Comparison of ENCODE assay signal across 8 mouse cellular contexts in genomic region chr17:42315669-42316611, GRCm38 (mm10). TPM values are rescaled to one million over a fixed set of nuclear protein-coding genes. Genes with fewer than 3 reads are reported as not detected.
DNase-seq lines count a peak whose midpoint lies in the region; ATAC-seq and TF ChIP-seq lines count a peak whose summit lies in the region.

Gene Ptchd4 (plus strand): TSS chr17:42315947.

- TF ChIP-seq POLR2A in testis, adult 2 months (IDR thresholded peaks at IDR 0.05; ENCODE audit: control insufficient read depth, low read depth, low read length): no peak

- H3K4me1 ChIP-seq in hindbrain, embryonic 11.5 days (replicated peaks; ENCODE audit: control insufficient read depth, insufficient read depth, low read length): no peaks in the 10 kb centered on the region
- H3K4me1 ChIP-seq in midbrain, embryonic 16.5 days (ENCODE audit: control insufficient read depth, insufficient read depth, low read length): peaks cover 8% of the 10 kb centered on the region; the same call in 1 of the 2 replicates
- H3K4me1 ChIP-seq in testis, adult 2 months (ENCODE audit: control insufficient read depth, insufficient read depth, low read length): peaks cover 2% of the 10 kb centered on the region; the same call in 1 of the 2 replicates

- peak; percentile 26; the same call in 1 of the 2 replicates for TF ChIP-seq CTCF in gastrocnemius, adult 2 months (IDR thresholded peaks at IDR 0.05)
- TF ChIP-seq CTCF in testis, adult 2 months (IDR thresholded peaks at IDR 0.05; ENCODE audit: control insufficient read depth, insufficient read depth, insufficient replicate concordance, low read depth, low read length): no peak

- no peak within 1 kb of the TSS for H3K27ac ChIP-seq in gastrocnemius, adult 2 months
- no peak within 1 kb of the TSS; the same call in 1 of the 2 replicates for H3K27ac ChIP-seq in hindbrain, embryonic 11.5 days (ENCODE audit: low read depth, low read length)
- peak within 1 kb of the TSS; percentile 83 for H3K27ac ChIP-seq in midbrain, embryonic 16.5 days (ENCODE audit: low read length)
- no peak within 1 kb of the TSS for H3K27ac ChIP-seq in testis, adult 2 months (ENCODE audit: control insufficient read depth, insufficient read depth, low read depth, low read length)

- no peaks in the 10 kb centered on the region for H3K36me3 ChIP-seq in hindbrain, embryonic 11.5 days (ENCODE audit: control insufficient read depth, insufficient read depth, low read length)
- H3K36me3 ChIP-seq in midbrain, embryonic 16.5 days (ENCODE audit: control insufficient read depth, insufficient read depth, low read length): no peaks in the 10 kb centered on the region
- no peaks in the 10 kb centered on the region for H3K36me3 ChIP-seq in testis, adult 2 months (ENCODE audit: control insufficient read depth, insufficient read depth, low read length)

- intact Hi-C loops in gastrocnemius, adult 2 months (cut with DNase I): no loop called here
- intact Hi-C loops in left cerebral cortex, postnatal 25 days (cut with DNase I): loop anchor here (10.0 kb wide), 3 partner anchors 149 to 811 kb away; no protein-coding TSS in a partner anchor

- ATAC-seq in hindbrain, embryonic 11.5 days (ENCODE audit: low FRiP score): peak; percentile 86
- peak; percentile 91 for ATAC-seq in midbrain, embryonic 16.5 days

- peak within 1 kb of the TSS; percentile 61 for H3K9ac ChIP-seq in hindbrain, embryonic 11.5 days (ENCODE audit: low read depth, low read length)
- peak within 1 kb of the TSS; percentile 84 for H3K9ac ChIP-seq in midbrain, embryonic 16.5 days (ENCODE audit: low read depth, low read length)

- H3K9me3 ChIP-seq in hindbrain, embryonic 11.5 days (ENCODE audit: control insufficient read depth, low read length): no peaks in the 10 kb centered on the region
- H3K9me3 ChIP-seq in midbrain, embryonic 16.5 days (replicated peaks; ENCODE audit: control insufficient read depth, low read length, poor library complexity, severe bottlenecking): no peaks in the 10 kb centered on the region

- 2% methylated on average over 45 of the region's 56 CpGs for WGBS in hindbrain, embryonic 11.5 days
- WGBS in midbrain, embryonic 16.5 days: under 1% methylated on average over 46 of the region's 56 CpGs

- peak; percentile 27 for DNase-seq in gastrocnemius, adult 2 months
- no peak for DNase-seq in gastrocnemius, postnatal 25 days
- DNase-seq in brain, adult 2 months (ENCODE audit: low read depth, low spot score): peak; percentile 80
- DNase-seq in fibroblast of lung, adult 2 months (ENCODE audit: low read depth): peak; percentile 46
- peak; percentile 58 for DNase-seq in hindbrain, embryonic 11.5 days (ENCODE audit: low spot score)
- DNase-seq in left cerebral cortex, postnatal 25 days (ENCODE audit: low spot score in 2 of 2): peak; percentile 57 to 69

- peak within 1 kb of the TSS; percentile 74 for H3K4me3 ChIP-seq in gastrocnemius, adult 2 months
- peak within 1 kb of the TSS; percentile 46 for H3K4me3 ChIP-seq in hindbrain, embryonic 11.5 days (ENCODE audit: low read depth, low read length)
- peak within 1 kb of the TSS; percentile 78 for H3K4me3 ChIP-seq in midbrain, embryonic 16.5 days (ENCODE audit: low read depth, low read length)
- H3K4me3 ChIP-seq in testis, adult 2 months (ENCODE audit: control insufficient read depth, low read depth, low read length): peak within 1 kb of the TSS; percentile 68

- H3K27me3 ChIP-seq in hindbrain, embryonic 11.5 days (ENCODE audit: control insufficient read depth, insufficient read depth, low read length): no peaks in the 10 kb centered on the region
- no peaks in the 10 kb centered on the region for H3K27me3 ChIP-seq in midbrain, embryonic 16.5 days (ENCODE audit: control insufficient read depth, insufficient read depth, low read depth, low read length)
- H3K27me3 ChIP-seq in testis, adult 2 months (ENCODE audit: control insufficient read depth, insufficient read depth, low read length): no peaks in the 10 kb centered on the region

- peak within 1 kb of the TSS; percentile 91 for H3K4me2 ChIP-seq in hindbrain, embryonic 11.5 days (replicated peaks; ENCODE audit: low read depth, low read length)
- peak within 1 kb of the TSS; percentile 61 for H3K4me2 ChIP-seq in midbrain, embryonic 16.5 days (ENCODE audit: low read length)

RNA-seq across cellular contexts. Expression of gene Ptchd4, which starts in this region (rescaled TPM):
- not detected for total RNA-seq in gastrocnemius, adult 2 months (2021)
- total RNA-seq in gastrocnemius, postnatal 25 days (2021): under 1 TPM in 1 of 2 experiments, not detected in 1; 0.13 TPM
- 3.5 and 5.5 TPM in 2 replicates for polyA plus RNA-seq in hindbrain, embryonic 11.5 days (2014; fragmentation: Nextera tagmentation; extraction: Ambion mirVana)
- total RNA-seq in left cerebral cortex, postnatal 25 days (2021): 10 to 100 TPM in 1 of 2 experiments, 1 to 10 TPM in 1; 8.5 to 11.5 TPM
- 11.9 and 13.3 TPM in 2 replicates for polyA plus RNA-seq in midbrain, embryonic 16.5 days (2015; fragmentation: Nextera tagmentation; extraction: Ambion mirVana)
- polyA plus RNA-seq in testis, adult 2 months (2012; rRNA removed): 0.02 TPM in 1 of 2 replicates, not detected in the other

Comparison
In these comparisons a context has a peak if more than half of its experiments do, and no peak if none do; other contexts are left out.
1. RNA of gene Ptchd4 (total RNA-seq): 8.5 to 11.5 TPM in left cerebral cortex, postnatal 25 days; 0.13 TPM in gastrocnemius, postnatal 25 days and not detected in gastrocnemius, adult 2 months; every median in the first group is over 4 times any median in the second.
2. Peak in DNase-seq and H3K4me3 ChIP-seq in gastrocnemius, adult 2 months; RNA of the gene not detected or under 1 TPM.
3. Peak in every context shown above with its lines, with median percentiles within 50 percentile points of each other: H3K4me3 ChIP-seq.